Mouse (Mus musculus) kidney, postnatal 25 days (tissue): Measurements from ENCODE around the gene Zfp189.
"Not testable (repeated sequence)": the region's sequence is repeated elsewhere in the genome, so short reads cannot be mapped to it uniquely, and the experiment has no call there.

Experiments used
- DNase-seq, 2 experiments: peaks; one replicate each; pipeline ENCODE4 v3.0.0; 2021; ENCODE audit warnings: mixed read lengths in 2 of 2

The Zfp189 gene

DNA sequence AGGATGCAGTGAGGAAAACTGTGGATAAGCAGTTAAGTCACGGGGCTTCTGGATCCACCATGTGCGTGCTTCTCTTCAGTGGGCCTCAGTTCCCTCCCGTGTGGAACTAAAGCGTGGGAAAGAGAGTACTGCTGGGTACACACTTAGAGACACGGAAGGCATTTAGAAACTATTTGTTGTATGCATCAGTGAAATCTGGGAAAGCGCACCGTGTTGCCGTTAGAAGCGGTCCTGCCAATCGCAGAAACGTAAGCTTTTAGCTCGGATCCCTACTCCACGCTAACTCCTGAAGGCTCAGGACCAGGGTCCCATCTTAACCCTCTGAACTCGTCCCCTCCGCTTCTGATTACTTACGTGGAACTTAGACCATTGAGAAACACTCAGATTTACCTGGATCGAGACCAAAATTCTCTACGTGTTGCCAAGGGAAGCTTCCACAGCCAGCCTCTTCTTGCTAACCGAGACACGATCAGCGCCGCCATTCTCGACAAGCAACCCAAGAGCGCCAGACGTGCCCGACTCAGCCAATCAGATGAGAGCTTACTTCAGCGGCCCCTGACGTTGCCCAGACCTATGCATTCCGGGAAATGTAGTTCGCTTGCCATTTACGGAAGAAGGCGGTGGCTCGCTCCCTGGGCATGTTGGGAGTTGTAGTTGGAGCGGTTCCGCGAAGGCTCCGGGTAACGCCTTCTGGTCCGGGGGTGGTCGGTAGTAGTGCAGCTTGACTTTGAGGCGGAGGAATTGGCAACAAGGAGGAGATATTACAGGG is at the start of gene Zfp189, which contains the start of gene Mrpl50:
TSS of gene Zfp189 (plus strand) at position 605 of the 769 bp plus-strand sequence.
TSS of gene Mrpl50 (minus strand) at position 522 of the 769 bp plus-strand sequence.
- peak; percentile 95 to 98 for DNase-seq

DNA sequence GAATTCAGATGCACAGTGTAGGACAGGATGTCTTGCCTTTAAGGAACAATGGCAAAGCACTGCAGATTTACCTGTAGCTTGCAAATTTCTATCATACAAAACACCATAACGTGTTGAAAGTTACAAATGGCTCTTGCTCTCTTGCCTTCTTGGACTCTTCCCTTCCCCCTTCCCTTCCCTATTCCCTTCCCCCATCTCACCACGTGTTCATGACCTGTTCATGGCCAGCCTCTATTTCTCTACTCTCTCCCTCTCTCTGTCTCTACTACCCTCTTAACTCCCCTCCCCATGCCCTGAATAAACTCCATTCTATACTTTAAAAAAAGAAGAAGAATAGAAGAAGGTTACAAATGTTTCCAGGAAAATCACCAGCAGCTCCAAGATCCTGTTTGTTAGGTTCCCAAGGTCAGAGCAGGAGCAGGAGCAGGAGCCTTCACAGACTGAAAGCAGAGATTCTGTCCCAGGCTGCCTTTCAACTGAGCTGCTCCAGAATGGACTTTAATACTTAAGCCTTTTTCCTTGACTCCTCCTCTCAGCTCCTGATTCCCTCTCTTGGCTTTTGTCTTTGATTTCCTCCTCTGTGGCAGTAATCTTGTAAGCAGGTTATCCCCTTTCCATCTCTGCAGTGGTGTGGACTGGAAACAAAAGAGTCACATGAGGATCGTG is 47.4 kb upstream of the Zfp189 start, which contains the start of gene Acnat1:
TSS of gene Acnat1 (minus strand) at position 478 of the 666 bp plus-strand sequence.
- DNase-seq = peak; percentile 56 to 62

DNA sequence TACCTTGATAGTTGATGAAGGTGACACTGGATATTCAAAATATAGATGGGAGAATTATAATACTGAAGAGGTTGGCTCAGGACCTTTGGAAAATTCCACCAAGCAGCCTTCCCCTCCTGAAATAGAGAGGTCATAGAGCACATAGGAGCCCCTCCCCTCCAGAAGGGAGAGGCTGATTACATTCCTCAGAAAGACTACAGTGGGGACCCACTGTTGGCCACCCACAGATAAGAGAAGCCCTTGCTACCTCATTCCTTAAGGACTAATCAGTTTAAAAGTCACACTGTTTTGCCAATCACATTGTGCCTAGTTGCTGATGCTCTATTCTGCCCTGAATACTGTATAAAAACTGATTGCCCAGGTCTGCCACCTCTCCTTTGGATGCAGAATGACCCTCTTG is 46.4 kb upstream of the Zfp189 start:
- DNase-seq = no peak

DNA sequence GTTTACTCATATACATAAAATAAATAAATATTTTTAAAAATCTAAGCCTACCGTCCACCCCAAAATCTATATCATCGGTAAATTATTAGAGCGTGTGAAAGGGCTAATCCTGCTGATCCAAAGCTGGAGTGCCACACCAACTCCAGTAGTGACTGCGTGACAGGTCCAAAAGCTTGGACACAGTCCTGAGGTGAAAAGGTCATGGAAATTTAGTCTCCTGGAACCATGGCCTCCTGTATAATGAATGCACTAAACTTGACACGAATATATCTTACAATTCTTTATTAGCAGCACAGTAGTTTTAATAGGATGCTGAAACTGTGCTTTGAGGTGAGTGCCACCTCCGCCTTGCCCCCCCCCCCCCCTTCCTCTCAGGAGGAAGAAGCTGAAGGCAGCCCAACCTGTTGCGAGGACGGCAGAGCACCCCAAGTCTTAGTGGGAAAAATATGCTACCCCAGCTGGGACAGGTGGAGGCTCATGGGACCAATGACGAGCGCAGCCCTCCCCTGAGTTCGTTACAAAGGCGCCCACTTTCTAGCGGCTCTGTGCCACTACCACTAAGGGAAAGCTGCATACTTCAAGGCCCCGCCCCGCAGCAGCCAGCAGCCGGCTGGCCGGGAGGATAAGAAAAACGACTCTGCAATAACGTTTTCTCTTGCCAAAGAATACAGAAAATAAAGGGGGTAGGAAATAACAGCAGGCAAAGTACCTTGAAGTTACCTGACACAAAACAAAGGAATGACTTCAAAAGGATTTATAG is 42.7 kb upstream of the Zfp189 start:
- DNase-seq = peak; percentile 60 to 74

DNA sequence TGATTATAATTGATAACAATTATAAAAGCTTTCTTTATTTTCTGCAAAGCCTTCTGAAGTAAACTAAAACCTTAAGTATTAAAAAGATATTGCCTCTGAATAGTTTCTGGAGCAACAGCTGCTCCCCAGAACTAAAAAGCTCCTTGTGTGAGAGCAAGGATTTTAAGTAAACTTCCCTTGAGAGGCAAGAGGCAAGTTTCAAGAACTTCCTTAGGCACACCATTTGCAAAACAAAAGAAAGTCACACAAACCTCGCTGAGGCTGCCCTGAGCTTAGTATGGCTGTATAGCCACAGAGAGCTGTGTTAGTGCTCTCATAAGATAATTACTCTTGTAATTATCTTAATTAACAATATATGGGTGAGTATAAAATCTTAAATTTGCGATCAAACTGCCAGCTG is 41.9 kb upstream of the Zfp189 start:
- DNase-seq = not testable (repeated sequence)

DNA sequence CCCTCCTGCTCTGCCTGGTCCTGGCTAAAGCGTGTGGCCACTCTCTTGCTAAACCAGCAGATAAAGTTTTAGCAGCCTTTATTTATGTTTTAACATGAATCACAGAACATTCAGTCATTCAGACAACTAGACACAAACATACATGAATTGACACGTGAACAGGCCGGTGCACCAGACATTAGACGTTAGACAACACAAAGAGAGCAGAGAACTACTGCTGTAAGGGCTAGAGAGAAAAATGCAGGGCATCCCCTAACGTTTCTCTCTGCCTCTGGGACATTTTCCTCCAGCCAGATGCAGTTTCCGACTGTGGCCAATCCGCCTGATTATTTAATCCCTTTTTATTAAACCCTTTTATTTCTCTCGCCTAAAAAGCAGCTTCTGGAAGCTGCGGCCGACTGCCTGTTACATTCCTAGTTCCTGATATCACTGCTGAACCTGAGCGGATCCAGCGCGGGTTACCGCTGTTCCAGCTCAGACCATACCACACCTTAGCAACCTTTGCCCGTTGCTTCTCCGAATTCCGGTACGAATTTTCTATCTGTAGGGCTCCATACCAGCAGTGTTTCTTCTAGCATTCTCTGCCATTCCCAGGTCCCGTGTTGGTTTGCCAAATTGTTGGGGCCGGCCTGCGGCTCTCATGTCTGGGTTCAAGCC is 40.7 kb upstream of the Zfp189 start:
- peak; percentile 32 to 56 for DNase-seq

DNA sequence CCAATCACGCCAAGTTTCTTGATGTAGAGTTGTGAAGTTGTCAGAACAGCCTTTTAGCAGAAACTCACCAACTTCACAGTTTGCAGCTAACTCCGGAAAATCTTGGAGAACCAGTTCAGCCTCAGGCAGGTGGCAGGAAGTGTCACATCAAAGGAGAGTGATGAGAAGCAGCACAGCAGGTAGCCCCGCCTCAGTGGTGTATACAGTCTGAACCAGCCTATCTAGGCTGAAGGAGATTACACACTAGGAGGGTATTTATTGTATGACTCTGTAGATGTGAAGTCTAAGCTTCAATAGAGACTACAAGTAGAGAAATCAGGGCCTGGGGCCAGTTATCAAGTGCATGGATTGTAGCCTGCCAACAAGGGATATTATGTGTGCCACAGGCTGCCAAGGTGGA is 40.1 kb upstream of the Zfp189 start:
- DNase-seq = no peak

DNA sequence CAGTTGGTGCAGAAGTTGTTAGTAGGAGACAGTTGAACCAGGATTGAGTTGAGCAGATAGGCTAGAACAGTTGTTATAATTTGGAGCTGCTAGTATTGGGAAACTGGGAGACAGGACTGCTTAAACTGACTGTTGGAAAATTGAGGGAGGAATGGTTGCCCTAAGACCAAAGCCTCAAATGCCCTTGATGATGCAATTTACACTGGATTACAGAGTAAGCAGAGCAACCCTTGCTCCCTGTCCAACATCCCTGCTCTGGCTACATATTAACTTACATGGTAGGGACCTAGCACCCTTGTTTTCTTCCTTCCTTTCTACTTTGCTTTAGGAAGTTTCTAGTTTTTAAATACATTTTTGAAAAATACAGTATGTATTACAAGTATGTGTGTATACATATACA is 35.5 kb upstream of the Zfp189 start:
- DNase-seq = peak; percentile 63 to 76

DNA sequence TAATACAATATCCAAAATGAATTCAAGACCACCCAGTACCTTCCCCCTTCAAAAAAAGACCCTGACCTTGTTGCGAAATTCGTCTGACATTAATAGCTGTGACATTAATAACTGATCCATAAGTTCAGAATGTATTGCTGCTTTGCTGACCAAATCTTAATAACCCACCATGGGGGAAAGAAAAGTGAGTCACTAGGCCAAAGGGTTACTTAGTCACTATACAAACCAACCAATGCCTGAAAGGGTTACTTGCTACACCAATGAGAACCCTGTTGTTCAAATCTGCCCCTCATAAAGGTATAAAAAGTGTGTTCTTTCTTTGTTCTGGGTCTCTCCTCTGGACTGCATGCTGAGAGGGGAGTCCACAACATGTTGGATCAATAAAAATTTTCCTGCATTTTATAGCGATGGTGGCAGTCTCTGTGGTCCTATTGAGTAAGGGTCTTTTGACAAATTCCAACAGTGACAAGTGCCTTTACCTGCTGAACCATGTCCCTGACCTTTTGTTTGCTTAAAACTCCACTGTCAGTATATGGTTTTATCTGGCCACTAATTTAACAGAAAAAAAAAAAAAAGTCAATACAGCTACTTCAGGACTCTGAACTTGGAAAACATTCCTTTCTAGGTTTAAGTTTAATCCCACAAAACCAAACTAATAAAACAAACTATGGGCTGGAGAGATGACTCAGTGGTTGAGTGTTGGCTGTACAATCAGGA is 34.9 kb upstream of the Zfp189 start:
- not testable (repeated sequence) for DNase-seq

DNA sequence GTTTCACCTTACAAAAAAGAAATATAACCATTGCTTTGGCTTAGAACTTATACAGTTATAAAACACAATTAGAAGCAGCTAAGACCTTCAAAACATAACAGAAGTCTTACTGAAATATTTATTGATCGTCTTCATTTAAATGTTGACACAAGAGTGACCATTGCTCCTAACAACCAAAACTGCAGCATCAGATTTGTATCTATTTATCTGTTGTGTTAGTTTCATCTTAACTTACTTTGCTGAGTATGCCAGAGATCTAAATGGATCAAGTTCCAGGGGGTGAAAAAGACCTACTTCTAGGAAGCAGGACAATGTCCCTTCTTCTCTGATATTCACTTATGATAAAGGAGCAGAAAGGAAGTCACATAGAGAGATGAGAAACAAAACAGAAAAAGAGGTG is 17.4 kb upstream of the Zfp189 start:
- DNase-seq = no peak

DNA sequence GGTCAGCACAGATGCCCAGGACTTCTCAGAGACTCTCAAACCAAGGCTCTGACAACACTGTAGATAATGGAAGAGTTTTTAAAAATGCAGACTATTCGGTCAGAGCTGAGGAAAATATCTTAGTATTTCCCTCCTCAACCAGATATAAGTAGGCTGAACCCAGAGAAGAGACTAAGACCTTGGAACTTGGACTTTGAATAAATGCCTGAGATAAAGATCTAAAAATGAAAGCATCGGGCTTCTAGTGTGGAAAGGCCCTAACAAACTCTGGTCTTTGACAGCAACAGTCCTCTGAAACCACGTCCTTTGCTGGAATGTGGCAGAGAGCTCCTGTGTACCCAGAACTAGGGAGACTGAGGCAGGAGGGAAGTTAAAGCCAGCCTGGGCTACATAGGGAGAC is 14.6 kb upstream of the Zfp189 start, which contains the start of gene Baat:
TSS of gene Baat (minus strand) at position 172 of the 400 bp plus-strand sequence.
- no peak for DNase-seq

DNA sequence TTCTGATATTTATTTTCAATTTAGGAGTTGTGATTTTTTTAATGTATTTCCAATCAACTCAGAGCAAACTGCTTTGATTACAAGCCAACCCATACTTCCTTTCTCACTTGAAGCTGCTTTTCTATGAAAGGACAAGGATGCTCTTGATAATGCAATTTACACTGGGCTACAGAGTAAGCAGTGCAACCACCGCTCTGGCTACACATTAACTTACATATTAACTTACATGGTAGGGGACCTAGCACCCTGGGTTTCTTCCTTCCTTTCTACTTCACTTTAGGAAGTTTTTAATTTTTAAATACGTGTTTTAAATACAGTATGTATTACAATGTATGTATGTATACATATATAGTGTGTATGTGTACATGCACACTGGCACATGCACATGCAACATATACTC is 11.8 kb upstream of the Zfp189 start:
- no peak for DNase-seq

DNA sequence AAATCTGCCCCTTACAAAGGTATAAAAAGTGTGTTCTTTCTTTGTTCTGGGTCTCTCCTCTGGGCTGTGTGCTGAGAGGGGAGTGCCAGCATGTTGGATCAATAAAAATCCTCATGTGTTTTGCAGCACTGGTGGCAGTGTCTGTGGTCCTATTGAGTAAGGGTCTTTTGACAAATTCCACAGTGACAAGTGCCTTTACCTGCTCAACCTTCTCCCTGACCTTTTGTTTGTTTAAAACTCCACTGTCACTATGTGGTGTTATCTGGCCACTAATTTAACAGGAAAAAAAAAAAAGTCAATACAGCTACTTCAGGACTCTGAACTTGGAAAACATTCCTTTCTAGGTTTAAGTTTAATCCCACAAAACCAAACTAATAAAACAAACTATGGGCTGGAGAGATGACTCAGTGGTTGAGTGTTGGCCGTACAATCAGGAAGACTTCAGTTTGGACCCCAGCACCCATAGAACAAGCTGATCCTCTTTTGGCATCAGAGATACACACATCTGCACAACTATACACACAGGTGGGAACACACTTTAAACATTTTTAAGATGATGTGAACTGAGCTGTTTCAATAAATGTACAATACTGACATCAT is 10.6 kb upstream of the Zfp189 start:
- DNase-seq = not testable (repeated sequence)

DNA sequence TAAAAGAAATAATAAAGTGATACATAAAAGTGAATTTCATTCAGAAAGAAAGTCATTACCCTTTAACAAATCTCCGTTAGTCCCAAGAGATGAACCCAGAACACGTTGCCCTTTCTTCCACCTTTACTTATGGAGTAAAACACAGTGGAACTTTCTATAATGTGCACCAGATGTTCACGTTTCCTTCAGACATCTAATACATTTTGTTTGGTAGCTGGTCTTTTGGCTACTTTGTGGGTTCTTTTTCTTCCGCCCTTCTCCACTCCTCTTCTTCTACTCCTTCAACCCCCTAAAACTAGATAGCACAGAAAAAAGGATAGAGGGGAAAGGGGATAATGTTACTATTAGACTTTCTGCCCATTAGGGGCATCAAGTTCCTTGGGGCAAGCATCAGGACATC is 8.3 kb upstream of the Zfp189 start:
- no peak for DNase-seq

DNA sequence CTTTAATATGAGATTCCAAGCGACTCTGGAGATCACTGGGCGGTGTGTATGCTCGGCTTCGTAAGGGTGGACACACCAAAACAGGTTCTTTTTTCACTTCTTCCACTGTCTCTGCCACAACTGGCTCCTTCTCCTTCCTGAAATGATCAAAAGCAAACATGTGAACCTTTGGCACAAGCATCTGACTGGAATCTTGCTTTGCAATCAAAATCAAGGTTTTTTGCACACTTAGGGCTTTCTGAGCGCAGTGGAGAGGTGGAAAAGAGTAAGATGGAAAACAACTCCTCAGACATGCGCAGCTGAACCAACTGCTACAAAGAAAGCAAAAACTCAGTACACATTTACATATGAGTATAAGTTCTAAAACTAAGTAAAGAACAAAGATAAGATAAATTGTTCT is 6.5 kb upstream of the Zfp189 start:
- peak in 1 of 2 experiments; percentile 22 for DNase-seq

DNA sequence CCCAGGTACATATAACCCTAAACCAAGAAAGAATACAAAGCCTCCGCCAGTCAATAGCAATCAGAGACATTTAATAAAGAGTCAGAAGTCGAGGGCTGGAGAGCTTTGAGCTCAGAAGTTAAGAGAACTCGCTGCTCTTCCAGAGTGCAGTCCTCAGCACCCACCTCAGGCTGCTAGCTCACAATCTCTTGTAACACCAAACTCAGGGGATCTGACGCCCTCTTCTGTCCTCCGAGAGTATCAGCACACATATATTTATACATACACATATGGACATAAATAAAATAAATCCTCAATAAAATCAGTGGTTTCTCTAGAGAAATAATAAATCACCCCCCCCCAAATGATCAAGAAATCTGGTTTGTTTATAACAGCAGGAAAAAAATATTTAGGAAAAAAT is 1.5 kb upstream of the Zfp189 start:
- no peak for DNase-seq

DNA sequence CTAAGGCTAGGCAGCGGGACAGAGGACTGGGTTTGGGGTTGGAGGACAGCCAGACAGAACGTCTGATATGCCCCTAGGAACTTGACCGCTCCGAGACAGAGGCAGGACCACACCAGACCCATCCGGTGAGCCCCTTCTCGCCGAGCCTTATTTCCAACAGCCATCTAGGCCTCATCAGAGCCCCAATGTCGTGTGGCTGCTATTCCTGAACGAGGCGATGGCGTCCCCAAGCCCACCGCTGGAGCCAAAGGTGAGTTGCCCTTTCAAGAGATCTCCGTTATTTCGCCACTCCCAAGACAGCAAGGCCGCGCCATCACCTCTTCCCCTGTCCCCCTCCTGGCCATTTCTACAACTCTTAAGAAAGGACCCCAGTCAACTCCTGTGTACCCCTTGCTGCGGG is 370 bp downstream of the Zfp189 start:
- DNase-seq = no peak

DNA sequence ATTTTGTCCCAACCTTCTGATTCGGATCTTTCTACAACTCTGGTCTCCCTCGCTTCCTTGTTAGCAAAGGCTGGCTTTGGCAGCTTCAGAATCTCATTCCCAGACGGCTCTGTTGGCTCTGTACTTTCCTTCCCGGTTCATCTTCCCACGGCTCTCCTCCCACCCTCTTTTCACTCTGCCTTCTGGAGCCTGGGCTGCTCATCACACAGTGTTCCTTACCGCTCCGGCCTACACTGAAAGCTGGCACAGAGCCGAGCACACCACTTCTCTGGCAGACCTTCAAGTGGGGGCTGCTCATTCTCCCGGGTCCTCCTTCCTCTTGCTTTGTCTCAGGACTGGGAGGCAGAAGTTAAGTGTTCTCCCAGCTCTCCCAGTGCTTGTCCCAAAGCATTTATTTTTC is 1.6 kb downstream of the Zfp189 start:
- DNase-seq = peak in 1 of 2 experiments; percentile 51

DNA sequence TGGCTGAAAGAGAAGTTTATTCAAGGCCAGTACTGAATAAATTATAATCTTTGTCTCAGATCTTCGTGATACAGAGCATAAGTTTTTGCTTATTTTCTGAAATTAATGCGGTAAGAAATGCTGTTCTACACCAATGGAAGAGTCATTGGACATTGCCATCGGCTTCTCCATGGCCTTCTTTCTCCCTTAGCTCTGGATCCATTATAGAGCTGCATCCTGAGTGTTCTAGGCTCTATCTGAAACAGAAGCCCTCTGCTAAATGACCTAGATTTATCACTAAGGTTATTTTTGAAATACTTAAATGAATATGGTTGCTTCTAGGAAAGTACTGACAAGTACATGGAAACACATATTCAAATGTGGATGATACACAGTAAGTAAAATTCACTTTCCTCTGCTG is 14.1 kb downstream of the Zfp189 start:
- no peak for DNase-seq

DNA sequence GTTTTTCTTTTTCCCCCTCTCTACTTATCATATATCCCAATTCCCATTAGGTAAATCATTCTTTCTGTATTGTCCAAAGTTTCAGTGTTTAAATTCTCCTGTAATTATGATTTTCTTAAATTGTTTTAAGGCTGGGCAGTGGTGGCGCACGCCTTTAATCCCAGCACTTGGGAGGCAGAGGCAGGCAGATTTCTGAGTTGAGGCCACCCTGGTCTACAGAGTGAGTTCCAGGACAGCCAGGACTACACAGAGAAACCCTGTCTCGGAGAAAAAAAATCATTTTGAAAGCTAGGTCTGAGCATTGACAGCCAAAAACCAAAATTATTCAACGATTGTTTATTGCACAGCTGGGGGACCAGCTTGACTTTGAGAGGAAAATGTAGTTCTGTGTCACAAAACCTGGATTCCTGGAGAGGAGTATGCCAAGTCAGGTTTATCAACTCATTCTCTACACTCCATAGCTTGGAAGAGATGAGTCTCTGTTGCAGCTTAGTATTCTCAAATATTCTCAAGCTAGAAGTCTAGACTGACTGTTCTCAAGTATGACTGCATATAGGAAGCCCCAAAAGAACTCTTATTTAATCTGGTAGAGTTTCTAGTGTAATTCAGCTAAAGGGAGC is 14.8 kb downstream of the Zfp189 start:
- DNase-seq = peak in 1 of 2 experiments; percentile 53

DNA sequence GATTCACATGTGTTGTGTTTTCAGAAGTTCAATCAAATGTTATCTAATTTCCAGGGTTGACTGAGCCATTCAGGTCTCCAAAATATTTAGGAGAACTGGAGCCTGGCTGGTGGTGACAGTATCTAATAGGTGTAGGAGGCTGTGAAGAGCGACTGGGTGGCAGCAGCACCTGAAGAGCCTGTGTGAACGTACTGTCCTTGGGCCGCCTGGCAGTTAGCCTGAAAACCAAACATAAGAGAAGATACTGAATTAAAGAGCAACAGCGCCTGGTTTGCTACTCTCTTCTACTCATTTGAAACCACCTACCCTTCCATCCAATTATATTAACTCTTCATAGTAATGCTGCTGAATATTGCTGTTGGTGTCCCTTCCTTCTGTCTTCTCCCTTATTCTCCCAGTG is 15.7 kb downstream of the Zfp189 start:
- DNase-seq = peak in 1 of 2 experiments; percentile 46
